Mouse (Mus musculus) adrenal gland, postnatal 4 days (tissue): ENCODE results near the gene Pak4. TPM values are rescaled to one million over a fixed set of nuclear protein-coding genes. Genes with fewer than 3 reads are reported as not detected.

Experiments
- DNase-seq, 2 experiments: peaks; one replicate each; pipeline ENCODE4 v3.0.0; 2021 to 2022; ENCODE audit warnings: low spot score in 2 of 2, mixed read lengths in 2 of 2
- total RNA-seq, 2 experiments: library from RNA; stranded (reverse); gene quantifications; 2 replicates each; pipeline ENCODE4 v1.2.3; 2021

The Pak4 gene
- total RNA-seq, 2 experiments from 2014 or later = 32.0 to 36.6 TPM

- DNase-seq = no peak
Measured at GRCm38 (mm10) chr7:28593206-28594111, 4.5 kb downstream of the Pak4 start.

DNA sequence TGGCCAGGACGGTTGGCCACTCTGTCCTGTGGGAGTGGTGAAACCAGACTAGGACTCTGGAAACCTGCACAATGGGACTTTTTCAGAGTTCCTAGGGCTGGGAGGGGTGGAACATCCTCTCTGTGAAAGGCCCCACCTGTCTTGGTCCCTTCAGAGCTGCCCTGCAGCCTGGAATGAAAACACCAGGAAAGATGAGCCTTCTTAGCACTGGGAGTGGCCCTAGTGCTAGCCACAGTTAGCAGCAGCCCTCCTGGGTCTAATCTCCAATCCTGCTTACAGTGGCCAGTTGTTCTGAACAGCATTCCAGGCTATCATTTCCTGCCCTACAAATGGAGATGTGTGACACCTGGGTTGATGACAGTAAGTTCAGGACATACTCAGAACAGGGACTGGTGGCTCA is 6.1 kb downstream of the Pak4 start:
- no peak for DNase-seq

DNA sequence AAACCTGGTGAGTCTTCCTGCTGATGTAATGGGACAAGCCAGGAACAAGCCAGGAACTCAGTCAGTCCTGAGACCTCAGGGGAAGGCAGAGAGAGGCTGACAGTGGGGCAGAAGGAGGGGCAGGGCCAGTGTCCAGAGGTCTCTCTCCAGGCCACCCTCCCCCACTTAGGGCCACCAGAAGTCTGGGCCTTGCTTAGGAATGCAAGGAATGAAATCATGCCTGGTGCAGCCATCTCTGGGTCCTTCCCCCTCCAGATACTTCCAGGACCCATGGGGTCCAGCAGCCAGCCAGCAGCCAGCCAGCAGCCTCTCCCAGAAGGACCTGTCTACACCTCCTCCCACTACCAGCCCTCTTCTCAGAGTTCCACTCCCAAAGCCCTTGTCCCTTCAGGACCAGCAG is 10.3 kb downstream of the Pak4 start:
- DNase-seq = no peak

GRCm38 (mm10) chr7:28586663-28587411 is 11.1 kb downstream of the Pak4 start:
- no peak for DNase-seq

DNA sequence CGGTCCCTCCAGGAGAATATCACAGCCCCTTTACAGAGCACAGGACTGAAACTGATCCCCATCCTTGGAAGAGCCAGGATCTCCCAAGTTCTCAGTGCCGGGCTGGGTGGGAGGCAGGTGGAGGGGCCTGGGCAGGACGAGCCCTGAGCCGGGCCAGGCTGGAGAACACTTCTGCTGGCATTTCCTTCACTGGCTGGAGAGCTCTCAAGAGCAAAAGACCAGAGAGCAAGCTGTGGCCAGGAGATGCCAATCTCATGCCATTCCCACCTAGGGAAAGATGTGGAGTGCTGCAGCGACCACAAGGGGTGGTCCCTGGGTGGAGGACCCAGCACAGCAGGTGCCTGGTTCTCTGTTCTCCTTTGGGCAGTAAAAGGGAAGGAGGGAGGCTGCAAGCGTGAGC is 13.0 kb downstream of the Pak4 start:
- no peak for DNase-seq

GRCm38 (mm10) chr7:28584468-28584867 is 13.5 kb downstream of the Pak4 start:
- no peak for DNase-seq

- no peak for DNase-seq
Measured at GRCm38 (mm10) chr7:28583570-28584344, 14.2 kb downstream of the Pak4 start.

DNA sequence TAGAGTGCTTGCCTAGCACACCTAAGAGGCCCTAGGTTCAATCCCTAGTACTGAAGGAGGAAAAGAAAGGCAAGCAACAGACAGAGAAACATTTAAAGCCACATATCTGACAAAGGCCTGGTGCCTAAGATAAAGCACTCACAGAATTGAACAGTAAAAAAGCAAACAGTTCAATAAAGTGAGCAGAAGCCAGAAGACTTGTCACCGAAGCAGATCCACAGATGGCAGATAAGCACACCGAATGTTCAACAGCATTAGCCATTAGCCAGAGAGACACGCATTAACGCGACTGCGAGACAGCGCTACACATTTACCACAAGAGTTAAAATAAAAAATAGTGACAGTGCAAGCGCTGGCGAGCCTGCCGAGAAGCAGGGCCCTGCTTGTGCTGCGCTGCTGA is 15.1 kb downstream of the Pak4 start:
- DNase-seq = no peak

GRCm38 (mm10) chr7:28581721-28582120 is 16.3 kb downstream of the Pak4 start:
- no peak for DNase-seq

- DNase-seq = no peak
Measured at GRCm38 (mm10) chr7:28579826-28580225, 18.2 kb downstream of the Pak4 start.

DNA sequence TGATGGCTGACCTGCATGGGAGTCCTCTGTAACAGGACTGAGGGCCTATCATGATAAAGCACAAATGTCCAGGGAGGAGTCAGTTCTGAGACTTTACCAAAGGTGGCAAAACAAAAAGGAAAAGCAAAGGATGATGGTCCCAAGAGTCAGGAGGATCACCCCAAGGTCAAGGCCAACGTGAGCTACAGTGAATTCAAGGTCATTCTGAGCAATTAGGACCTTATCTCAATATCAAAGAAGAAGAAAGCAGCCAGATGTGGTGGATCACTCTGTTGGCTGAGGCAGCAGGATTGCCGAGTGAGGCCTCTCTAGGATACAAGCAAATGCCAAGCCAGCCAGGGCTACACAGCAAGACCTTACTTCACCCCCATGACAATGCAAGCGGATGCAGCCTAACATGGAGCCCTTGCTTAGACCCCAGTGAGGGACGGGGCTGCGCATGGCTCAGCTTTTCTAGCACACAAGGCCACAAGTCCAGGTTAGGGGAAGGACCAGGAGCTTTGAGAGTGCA is 19.4 kb downstream of the Pak4 start:
- DNase-seq = no peak

DNA sequence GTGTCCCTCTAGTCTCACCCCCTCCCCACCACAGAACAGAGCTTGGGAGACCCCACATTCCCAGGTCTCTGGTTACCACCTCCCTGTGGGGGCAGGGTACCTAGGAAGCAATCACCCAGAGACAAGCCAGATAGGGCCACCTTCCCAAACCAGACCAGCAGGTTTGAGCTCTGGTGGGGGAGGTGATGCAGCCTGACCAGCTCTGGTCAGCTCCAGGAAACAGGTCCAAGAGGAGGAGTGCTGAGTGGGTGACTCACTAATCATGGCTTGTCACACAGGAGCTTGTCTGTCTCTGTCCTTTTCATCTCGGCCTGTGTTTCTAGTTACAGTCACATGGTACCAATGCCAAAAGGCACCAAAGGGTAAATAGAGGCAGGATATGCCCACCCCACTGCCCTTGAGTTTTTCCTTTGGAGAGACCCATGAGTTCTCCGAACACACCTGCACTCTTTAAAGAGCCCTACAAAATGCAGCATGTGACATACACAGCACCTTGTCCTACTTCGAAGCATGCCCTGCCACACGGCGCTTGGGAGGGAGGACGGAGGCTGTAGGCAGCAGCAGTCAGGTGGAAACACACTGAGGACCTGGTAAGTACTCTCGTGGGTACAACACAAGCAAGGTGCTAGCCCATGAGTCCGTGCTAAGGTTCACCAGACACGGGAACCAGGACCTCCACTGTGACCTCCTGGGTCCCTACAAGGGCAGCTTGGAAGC is 20.0 kb downstream of the Pak4 start:
- no peak for DNase-seq

GRCm38 (mm10) chr7:28576271-28576914 is 21.6 kb downstream of the Pak4 start:
- DNase-seq = no peak

DNA sequence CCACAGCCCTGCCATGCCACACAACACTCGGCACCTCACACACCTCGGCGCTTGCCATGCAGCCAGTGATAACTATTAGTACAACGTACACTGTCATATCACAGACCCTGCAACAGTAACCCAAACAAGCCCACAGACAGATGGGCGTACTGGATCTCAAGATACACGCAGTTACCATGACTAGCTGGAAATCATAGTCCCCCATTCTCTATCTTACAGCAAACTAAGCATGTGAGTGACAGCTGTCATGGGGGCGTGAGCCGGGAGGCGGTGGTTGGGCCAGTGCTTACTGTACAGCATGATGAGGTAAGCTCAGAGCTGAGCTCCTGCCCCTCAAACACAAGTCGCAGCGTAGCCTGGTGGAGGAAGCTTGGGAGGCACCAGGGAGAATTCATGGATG is 22.4 kb downstream of the Pak4 start:
- DNase-seq = no peak

GRCm38 (mm10) chr7:28573236-28573635 is 24.7 kb downstream of the Pak4 start:
- DNase-seq = no peak

GRCm38 (mm10) chr7:28572689-28573088 is 25.3 kb downstream of the Pak4 start:
- no peak for DNase-seq

DNA sequence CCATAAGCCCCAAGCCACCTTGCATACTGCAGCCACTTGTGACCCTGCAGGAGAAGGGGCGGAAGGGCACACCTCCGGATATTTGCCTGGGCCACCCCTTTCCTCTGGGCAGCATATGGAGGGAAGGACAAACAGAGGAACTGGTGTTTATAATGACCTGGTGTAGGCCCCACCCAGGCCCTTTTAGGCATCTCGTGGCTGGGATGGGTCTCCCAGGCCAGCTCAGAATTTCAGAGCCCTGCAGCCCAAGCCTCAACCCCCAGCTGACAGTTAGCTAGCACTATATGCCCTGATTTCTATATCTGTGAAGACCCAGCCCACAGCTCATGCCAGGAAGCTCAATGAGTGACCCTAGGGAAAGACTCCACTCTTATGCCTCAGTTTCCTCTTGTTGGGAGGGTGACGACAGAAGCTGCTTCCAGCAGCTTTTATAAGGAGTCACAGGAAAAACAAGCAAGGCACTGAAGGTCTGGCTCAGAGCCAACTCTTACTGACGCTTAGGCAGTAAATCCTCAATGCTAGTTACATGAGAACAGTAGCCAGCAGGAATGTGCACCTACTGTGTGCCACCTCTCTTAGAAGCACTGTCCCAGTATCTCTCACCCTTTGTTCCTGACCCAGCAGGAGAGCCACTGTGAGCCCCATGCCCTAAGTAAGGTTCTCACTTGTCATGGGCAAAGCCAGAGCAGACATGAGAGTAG is 26.9 kb downstream of the Pak4 start:
- DNase-seq = no peak

DNA sequence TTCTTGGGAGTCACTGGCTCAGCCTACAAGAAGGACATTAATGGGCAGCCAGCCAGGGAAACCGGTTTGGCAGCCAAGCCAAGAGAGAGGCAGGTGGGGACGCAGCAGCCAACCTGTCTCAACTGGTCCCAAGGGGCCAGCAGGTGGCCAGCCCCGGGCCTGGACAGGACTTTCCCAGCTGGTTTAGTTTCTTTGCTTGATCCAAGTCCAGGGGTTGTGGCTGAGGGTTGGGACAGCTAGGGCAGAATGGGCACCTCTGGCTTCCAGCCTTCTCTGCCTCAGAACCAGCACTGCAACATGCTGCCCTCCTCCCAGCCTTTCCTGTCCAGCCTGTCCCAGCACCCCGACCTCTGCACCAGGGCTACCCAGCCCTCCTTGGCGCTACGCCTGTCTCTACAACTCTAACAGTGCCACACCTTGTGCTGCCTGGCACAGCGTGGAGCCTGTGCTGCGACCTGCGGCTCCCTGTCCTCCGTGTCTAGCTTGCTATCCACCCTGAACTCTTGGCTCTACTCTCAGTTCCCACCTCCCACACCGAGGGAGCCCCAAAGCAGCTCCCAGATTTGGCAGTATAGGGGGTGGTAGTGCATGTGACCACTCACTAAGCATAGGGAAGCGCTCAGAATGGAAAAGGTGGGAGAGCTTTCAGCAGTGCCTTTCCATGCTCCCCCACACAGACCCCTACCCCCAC is 27.5 kb downstream of the Pak4 start:
- no peak for DNase-seq

- peak in 1 of 2 experiments; percentile 36 for DNase-seq
Measured at GRCm38 (mm10) chr7:28568253-28568652, 29.7 kb downstream of the Pak4 start.
